Mouse (Mus musculus) gonadal fat pad, adult 2 months (tissue): ENCODE data around the gene Polr2g. TPM values are rescaled to one million over a fixed set of nuclear protein-coding genes. Genes with fewer than 3 reads are reported as not detected.
"Not testable (repeated sequence)": the region's sequence is repeated elsewhere in the genome, so short reads cannot be mapped to it uniquely, and the experiment has no call there.

Experiments
- DNase-seq: peaks from one replicate; pipeline ENCODE4 v3.0.0-alpha.2; 2012; ENCODE audit warnings: low read depth
- polyA plus RNA-seq: library from polyadenylated mRNA; depleted of rRNA; stranded (reverse); fragments of >200 nt; gene quantifications from 2 replicates; pipeline ENCODE4 v1.2.3, GENCODE M21; 2012; rRNA removed

Gene Polr2g
- polyA plus RNA-seq, result 88.3 and 105 TPM in 2 replicates

DNA sequence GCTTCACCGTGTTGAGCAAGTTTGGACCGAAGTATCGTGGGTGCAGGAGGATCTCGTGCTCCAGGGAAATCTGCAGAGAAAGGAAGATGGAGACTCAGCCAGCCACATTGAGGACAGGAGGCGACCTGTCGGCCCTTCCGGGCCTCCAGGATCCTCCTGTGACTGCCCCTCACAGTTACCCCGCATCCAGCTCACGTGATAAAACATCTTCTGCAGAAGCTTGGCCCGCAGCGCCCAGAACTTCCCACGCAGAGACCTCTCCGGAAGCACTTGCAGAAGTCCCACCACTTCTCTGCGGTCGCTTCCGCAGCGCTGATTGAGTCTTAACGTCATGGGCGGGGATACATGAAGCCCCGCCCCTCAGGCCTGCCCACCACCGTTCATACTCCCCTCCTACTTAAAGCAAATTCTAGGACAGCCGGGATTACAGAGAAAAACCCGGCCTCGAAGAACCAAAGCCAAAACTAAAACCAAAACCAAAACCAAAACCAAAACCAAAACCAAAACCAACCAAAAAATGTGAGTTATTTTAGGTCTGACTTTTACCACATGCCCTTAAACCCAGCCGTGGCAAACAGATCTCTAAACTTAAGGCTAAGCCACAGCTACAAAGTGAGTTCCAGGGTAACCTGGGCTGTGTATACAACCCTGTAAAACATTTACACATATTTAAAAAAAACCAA lies at the start of gene Polr2g:
TSS of gene Polr2g (minus strand) at position 314 of the 683 bp plus-strand sequence.
- peak; percentile 46 for DNase-seq

DNA sequence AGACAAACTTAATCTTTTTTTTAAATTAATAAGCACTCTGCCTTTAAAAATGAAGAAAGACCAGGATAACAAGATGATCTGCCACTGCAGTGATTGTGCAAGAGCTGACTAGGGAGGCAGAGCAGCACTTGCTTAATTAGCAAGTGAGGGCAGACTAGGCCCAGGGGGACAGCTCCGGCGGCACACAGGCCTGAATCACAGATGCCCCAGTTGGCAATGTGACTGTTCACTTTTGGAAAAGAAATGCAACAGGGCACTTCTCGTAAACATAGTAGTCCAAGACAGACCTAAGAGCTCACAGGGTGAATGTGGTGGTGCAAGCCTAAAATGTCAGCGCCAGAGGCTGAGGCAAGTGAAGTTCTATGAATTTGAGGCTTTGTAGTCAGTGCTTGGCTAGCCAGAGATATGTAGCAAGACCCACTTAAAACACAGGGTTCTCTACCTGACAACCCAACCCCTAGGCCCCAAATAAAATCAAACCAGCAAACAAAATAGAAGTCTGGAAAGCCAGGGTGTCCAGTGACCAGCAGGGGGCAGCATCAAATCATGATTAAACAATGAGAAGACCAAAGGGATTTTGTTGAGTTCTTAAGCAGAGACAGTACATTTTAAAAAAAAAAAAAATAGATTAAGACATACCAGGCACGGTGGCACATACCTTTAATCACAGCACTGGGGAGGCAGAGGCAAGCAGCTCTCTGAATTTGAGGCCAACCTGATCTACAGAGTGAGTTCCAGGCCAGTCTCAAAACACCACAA lies 46.2 kb upstream of the Polr2g start:
- peak; percentile 95 for DNase-seq

DNA sequence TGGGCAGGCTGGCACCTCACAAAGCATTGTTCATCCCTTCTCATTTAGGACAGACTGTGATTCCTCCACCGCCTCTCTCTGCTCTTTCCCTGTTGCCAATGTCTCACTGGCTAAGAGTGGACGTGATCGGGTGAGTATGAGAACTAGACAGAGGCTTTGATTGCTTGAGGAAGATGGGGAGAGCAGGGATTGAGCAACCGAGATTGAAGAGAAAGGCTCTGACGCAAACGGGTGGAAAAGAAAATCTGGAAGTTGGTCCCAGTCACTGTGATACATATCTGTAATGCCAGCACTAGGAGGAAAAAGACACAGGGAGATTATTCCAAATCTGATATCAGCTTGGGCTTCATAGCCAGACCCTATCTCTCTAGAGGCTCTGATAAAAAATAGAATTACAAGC lies 44.6 kb upstream of the Polr2g start:
- no peak for DNase-seq

DNA sequence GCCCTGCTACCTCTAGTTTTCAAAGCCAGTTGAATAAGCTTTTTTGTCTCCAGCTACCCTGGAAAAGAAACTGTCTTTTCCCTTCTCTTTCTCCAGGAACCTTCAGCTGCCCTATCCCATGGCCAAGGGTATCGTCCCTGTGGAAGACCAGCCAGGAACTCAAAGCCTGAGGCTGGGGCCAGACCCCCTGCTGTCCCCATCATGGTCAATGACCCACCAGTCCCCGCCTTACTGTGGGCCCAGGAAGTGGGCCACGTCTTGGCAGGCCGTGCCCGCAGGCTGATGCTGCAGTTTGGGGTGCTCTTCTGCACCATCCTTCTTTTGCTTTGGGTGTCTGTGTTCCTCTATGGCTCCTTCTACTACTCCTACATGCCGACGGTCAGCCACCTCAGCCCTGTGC lies 42.6 kb upstream of the Polr2g start:
- no peak for DNase-seq

DNA sequence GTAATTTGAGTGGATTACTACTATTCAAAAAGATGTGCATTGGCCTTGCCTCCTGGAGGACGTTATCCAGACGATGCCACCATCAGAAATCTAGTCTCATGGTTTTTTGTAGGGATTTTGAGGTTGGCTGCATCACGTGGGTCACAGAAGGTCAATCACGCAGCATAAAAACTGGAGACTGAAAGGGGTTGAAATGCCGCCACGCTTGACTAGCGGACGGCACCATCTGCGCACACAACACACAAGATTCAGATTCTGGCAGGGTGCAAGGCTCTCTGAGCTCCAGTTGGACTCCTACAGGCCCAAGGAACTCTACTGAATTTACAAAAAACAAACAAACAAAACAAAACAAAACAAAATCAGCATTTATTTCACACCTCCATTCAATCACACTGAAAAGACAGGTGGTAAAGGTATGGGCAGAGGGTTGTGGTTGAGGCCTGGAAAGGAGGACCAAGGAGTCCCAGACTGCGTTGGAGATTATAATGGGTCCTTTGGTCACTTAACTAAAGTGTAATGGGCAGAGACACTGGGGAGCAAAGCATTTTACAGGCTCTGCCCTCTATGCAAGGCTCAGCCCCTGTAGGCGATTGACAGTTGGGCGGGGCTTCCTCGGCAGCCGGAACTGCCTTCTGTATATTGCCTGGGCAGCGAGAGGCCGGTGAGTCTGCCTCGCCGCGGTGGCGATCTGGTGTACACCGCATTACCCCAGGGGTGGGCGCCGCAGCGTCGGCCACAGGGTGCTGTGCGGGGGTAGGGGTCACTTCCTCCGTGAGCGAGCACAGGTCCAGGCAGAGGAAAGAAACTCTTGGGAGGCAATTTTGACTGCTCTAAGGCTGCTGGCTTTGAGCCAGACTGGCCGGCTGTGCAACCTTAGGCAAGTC lies 41.8 kb upstream of the Polr2g start:
- no peak for DNase-seq

DNA sequence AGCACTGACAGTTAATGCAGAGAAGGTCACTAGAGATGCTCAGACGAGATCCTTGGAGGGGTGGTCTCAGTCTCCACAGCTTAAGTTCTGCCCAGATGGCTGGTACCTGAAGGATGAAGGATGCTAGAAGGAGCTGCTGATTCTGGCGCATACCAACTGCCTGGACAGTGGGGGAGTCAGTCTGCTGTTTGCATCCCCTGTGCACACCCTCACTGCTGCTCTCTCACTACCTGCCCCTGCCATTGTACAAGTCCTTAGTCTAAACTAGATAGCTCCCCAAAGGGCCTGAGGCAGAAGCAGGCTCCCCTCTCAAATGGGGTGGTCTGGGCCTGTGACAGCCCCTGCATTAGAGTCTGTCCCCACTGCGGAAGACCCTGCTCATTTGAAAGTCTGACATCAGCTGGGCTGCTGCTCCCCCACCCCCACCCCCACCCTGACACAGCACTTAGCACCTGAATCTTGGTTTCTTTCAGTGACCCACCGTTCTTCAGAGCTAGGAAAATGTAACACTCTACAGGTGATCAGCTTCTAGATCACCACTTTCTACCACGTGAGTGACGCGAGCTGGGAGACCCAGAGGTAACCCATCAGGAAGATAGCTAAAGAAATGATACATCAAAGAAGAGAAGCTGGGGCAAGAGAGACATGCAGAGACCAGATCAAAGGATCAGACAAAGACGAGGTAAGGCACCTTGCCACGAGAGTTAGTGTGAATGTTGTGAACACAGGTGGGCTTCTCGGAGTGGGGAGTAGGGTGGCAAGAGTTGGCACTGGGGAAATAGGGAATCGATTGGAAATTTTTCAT lies 40.9 kb upstream of the Polr2g start, which contains the start of gene Gng3:
TSS of gene Gng3 (minus strand) at position 92 of the 805 bp plus-strand sequence.
- no peak for DNase-seq

DNA sequence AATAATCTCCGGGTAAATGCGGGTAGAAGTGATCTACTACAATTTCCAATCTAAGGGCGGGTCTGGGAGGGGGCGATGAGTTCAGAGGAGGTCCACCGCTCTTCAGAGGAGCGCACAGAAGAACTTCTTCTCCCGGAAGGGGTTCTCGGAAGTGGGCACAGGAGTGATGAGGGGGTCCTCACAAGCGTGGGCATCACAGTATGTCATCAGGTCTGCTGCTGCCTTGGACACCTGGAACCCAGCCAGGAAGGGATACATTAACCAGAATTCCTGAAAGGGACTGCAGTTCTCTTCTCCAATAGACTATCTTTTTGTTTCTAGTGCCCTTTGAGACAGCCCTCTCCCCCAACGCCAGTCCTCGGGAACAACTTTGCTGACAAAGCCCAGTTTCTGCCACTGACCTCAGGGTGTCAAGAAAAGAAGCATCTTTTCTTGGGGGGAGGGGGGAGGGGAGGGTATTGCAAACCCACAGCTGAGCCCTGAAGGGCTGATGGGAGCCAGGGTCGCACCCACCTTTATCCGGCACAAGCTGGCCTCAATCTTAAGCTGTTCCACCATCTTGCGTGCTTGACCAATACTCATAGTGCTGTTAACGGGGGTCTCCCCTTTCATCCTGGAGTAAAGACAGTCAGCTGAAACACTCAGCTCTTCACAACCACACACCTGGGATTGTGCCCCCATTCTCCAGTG lies 39.8 kb upstream of the Polr2g start:
- no peak for DNase-seq

DNA sequence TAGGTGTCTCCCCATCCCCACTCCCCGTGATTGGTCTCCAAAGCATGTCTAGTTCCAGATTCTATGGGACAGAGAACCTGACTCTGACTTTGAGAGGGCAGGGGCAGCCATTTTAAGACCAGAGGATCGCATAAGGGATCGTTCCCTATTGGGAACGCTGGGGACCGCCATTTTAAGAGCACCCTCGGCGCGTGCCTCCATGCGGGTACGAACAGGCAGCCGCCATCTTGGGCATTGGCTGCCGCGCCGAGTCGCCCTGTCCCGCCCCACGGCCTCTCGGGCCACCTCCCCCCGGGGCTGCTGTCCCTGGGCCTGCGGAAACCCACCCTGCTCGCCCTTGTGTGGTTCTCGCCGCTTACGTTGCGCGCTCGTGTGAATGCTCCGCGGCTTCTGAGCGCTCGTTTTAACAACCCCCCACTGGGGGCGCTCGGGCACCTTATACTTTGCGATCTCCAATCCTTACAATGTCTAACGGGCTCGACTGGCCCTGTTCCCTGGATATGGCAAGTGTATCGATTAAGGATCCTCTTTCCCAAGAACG lies 38.9 kb upstream of the Polr2g start, which contains the start of gene Bscl2:
TSS of gene Bscl2 (plus strand) at position 217 of the 541 bp plus-strand sequence.
- DNase-seq, result no peak

DNA sequence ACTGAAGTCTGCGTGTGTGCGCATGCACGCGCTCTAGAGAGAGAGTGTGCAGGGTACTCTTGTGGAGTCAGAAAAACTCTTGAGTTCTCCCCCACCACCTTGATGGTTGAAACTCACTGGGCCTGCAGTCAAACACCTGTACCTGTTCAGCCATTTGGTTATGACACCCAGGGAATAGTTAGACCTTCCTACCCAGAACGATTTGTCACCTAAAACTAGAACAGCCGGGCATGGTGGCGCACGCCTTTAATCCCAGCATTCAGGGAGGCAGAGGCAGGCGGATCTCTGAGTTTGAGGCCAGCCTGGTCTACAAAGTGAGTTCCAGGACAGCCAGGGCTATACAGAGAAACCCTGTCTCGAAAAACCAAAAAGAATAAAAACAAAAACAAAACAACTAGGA lies 38.0 kb upstream of the Polr2g start:
- not testable (repeated sequence) for DNase-seq

DNA sequence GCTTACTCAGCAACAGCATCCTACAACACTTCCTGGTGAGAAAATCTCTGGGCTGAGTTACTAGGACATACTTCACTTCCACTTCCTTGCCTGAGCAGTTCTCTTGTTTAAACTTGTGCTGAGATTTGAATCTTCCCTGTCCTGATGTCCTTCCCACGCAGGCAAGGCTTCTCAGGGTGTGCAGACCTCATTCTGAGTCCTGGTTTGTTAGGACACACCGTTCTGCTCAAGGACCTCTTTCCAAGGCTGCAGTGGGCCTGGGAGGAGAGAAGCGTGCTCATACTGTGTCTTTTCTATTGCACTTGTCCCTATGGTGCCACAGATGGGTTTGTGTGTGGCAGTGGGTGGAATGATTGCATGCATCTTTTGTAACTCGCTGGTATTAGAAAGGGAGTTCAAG lies 34.6 kb upstream of the Polr2g start:
- no peak for DNase-seq

DNA sequence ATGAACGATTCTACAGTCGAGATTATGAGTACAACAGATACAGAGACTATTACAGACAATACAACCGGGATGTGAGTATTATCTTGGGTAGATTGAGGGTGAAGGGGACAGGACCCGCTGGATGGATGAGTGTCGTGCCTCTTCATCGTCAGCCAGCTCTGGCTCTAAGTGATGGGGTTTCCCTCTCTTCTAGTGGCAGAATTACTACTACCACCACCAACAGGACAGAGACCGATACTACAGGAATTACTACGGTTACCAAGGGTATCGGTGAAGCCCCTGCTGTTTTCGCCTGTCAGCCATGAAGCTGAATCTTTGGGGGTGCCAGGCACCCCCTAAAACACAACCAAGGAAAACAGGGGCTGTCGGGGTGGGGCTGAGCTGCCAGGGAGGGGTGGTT lies 32.9 kb upstream of the Polr2g start:
- DNase-seq, result no peak

DNA sequence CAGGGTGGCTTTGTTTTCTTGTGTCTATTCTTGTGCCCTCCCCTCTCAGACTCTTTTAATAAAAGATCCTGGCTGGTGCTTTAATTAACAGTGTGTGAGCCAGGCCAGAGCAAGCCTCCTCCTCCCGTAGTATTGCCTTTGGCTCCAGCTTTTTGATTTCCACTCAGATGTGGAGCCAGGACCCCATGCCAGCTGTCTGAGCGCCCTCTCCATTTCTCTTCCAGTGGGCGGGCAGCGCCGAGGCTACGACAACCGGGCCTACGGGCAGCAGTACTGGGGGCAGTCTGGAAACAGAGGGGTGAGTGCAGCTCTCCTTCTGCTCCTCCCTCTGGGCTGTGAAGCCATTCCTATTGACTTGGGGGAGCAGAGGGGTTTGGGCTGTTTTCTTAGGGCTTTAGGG lies 32.3 kb upstream of the Polr2g start:
- no peak for DNase-seq

DNA sequence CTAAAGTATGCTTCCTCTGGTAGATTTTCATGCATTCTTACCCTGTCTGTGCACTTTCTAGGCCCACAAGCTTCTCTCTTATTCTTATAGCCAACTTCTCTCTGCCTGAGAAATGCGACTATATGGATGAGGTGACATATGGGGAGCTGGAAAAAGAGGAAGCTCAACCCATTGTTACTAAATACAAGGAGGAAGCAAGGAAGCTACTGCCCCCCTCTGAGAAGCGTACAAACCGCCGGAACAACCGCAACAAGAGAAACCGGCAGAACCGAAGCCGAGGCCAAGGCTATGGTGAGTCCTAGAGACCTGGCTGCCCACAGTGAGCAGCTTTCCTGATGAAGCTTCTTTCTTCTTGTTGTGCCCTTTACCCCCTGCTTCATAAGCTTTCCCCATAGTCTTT lies 31.3 kb upstream of the Polr2g start, which contains the start of gene AC129217.1:
TSS of gene AC129217.1 (plus strand) at position 114 of the 400 bp plus-strand sequence.
- no peak for DNase-seq

DNA sequence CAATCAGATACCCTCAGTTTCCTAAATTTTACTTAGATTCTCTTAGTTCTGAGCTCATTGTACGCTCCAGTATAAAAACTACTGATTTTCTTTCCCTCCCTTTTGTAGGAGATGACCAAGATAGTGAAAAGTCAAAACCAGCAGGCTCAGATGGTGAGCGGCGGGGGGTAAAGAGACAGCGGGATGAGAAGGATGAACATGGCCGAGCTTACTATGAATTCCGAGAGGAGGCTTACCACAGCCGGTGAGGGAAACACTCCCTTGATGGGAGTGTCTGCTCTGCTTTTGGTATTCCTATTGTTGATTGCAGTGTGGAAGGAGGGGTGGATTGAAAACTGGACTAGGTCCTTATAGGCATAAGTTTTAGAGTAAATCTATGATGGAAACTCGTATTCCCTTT lies 24.3 kb upstream of the Polr2g start:
- no peak for DNase-seq

DNA sequence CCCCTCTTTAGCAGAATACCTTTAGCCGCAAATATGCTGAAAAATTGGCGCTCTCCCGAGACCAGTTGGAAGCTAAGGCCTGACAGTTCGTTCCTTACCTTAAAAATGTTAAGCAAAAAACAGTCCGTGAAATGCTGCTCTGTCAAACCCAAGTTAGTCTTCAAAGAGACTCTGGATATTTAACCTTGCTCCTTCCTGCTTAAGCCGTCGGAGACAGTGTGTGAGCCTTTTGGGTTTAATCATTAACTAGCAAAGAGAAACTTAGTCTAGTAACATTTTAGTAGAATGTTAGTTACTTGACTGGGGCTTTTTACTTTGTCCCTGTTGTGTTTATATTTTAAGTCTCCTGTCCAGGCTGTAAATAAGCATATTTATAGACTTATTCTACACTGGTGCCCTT lies 22.8 kb upstream of the Polr2g start:
- no peak for DNase-seq

DNA sequence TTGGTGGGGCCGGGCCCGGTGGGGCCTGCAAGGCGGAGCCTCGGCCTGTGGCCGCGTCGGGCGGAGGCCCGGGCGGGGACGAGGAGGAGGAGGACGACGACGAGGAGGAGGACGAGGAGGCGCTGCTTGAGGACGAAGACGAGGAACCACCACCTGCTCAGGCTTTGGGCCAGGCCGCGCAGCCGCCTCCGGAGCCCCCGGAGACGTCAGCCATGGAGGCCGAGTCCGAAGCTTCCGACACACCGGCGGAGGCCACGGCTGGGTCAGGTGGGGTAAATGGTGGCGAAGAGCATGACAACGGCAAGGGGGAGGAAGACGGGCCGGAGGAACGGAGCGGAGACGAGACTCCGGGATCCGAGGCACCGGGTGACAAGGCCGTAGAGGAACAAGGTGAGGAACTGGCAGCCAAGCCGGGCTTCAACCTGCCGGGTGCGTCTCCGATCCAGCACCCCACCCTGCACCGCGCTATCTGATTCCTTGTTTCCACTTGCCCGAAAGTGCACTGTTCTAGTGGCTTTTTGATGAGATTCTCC lies 22.1 kb upstream of the Polr2g start:
- no peak for DNase-seq

DNA sequence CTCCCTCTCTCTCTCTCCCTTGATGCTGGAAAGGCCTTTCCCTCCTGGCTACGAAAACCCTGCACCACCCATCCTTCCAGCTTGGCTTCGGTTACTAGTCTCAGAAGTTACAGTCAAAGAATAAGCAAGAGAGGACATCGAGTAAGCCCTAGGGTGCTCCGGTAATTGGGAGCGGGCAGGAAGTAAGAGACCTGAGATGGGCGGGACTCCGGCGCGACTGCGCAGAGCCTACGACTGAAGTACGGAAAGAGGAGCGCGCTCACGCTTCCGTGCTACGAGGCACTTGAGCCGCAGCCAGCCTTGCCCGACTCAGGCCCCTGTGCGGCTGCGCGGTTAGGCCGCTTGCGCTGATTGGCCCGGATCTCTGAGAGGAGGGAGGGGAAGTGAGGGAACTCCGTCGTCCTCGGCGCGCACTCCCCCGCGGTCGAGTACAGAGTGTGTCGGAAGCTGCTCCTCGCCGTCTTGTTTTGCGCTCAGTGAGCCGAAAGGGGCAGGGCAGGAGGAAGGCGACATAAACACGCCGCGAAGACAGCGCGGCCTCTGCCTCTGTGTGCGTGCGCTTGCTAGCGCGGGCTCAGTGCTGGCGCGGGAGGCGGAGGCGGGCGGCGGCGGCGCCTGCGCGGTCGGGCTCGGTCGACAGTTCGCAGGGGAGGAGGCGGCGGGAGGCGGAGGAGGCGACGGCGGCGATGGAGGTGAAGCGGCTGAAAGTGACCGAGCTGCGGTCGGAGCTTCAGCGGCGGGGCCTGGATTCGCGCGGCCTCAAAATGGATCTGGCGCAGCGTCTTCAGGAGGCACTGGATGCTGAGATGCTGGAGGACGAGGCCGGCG lies 21.4 kb upstream of the Polr2g start, which contains the start of gene Hnrnpul2:
TSS of gene Hnrnpul2 (plus strand) at position 415 of the 828 bp plus-strand sequence.
- no peak for DNase-seq

DNA sequence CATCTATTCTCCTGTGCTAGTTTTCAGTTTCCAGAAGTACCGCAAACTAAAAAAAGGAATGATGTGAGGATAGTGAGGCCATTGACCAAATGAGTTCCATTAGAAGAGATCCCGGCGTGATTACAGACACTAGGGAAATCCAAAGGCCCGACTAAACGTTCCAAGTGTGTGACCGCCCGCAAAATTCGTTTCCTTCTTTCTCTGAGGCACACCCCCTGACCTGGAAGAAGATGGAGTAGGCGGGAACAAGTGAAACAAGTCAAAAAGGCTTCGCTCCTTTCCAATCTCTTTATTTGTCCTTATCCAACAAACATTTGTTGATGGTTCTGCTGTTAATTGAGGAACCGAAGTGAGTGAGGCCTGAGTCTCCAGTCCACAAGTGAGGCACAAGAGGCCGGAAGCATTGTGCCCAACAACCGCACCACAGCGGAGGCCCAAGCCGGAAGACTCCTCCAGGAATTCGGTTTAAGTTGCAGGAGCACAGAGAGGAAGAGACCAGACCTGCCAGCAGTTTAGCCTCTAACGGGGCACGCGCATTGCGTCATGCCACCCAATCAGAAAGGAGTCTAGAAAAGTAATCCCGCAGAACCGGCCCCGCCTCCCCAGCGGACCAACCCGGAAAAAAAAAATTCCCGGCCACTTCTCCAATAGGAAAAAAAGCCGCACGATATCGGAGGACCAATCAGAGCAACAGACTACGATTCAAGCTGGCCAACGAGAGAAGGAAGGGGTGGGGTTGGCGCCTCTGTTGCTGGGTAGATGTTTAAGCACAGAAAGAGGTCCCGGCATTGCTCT lies 20.6 kb upstream of the Polr2g start, which contains the start of gene Ttc9c:
TSS of gene Ttc9c (minus strand) at position 533 of the 795 bp plus-strand sequence.
- DNase-seq, result peak; percentile 98
